Mouse (Mus musculus): ENCODE data around the gene Cpxm1.

Gene Cpxm1

GRCm38 (mm10) chr2:130397186-130397985 is at the start of gene Cpxm1:
TSS of gene Cpxm1 (minus strand) at chr2:130397574.
- peak; percentile 81 for DNase-seq (ENCODE audit: extremely low spot score, low spot score)

GRCm38 (mm10) chr2:130442162-130442561 is 44.8 kb upstream of the Cpxm1 start:
- no peak for DNase-seq (ENCODE audit: extremely low spot score, low spot score)

- no peak for DNase-seq (ENCODE audit: extremely low spot score, low spot score)
These were observed 42.6 kb upstream of the Cpxm1 start for GRCm38 (mm10) chr2:130439840-130440480.

GRCm38 (mm10) chr2:130438861-130439260 is 41.5 kb upstream of the Cpxm1 start:
- DNase-seq (ENCODE audit: extremely low spot score, low spot score) = no peak

GRCm38 (mm10) chr2:130436769-130437168 is 39.4 kb upstream of the Cpxm1 start:
- no peak for DNase-seq (ENCODE audit: extremely low spot score, low spot score)

GRCm38 (mm10) chr2:130433152-130433551 is 35.8 kb upstream of the Cpxm1 start:
- DNase-seq (ENCODE audit: extremely low spot score, low spot score) = no peak

GRCm38 (mm10) chr2:130432157-130432556 is 34.8 kb upstream of the Cpxm1 start:
- no peak for DNase-seq (ENCODE audit: extremely low spot score, low spot score)

GRCm38 (mm10) chr2:130430484-130430883 is 33.1 kb upstream of the Cpxm1 start:
- no peak for DNase-seq (ENCODE audit: extremely low spot score, low spot score)

- no peak for DNase-seq (ENCODE audit: extremely low spot score, low spot score)
These were observed 32.5 kb upstream of the Cpxm1 start for GRCm38 (mm10) chr2:130429851-130430250.

GRCm38 (mm10) chr2:130425112-130425511 is 27.7 kb upstream of the Cpxm1 start:
- DNase-seq (ENCODE audit: extremely low spot score, low spot score) = no peak

GRCm38 (mm10) chr2:130424126-130424853 is 26.9 kb upstream of the Cpxm1 start, which contains the start of the genes Vps16 and Pced1a:
TSS of gene Vps16 (plus strand) at chr2:130424339.
TSS of gene Pced1a (minus strand) at chr2:130424701.
- peak; percentile 98 for DNase-seq (ENCODE audit: extremely low spot score, low spot score)

GRCm38 (mm10) chr2:130423397-130424125 is 26.2 kb upstream of the Cpxm1 start:
- peak; percentile 86 for DNase-seq (ENCODE audit: extremely low spot score, low spot score)

- no peak for DNase-seq (ENCODE audit: extremely low spot score, low spot score)
These were observed 24.6 kb upstream of the Cpxm1 start for GRCm38 (mm10) chr2:130421781-130422620.

- DNase-seq (ENCODE audit: extremely low spot score, low spot score) = no peak
These were observed 16.9 kb upstream of the Cpxm1 start for GRCm38 (mm10) chr2:130414094-130414856.

GRCm38 (mm10) chr2:130412775-130413174 is 15.4 kb upstream of the Cpxm1 start:
- DNase-seq (ENCODE audit: extremely low spot score, low spot score) = no peak

GRCm38 (mm10) chr2:130411558-130412495 is 14.5 kb upstream of the Cpxm1 start:
- DNase-seq (ENCODE audit: extremely low spot score, low spot score) = peak; percentile 88

GRCm38 (mm10) chr2:130408194-130408593 is 10.8 kb upstream of the Cpxm1 start:
- peak; percentile 32 for DNase-seq (ENCODE audit: extremely low spot score, low spot score)

- no peak for DNase-seq (ENCODE audit: extremely low spot score, low spot score)
These were observed 8.8 kb upstream of the Cpxm1 start, which contains the start of gene Tmem239 for GRCm38 (mm10) chr2:130406178-130406577. TSS of gene Tmem239 (plus strand) at chr2:130406478.

Data from neural tube, embryonic 10.5 days (tissue).